Mouse (Mus musculus): ENCODE data around the gene Gm21627. TPM values are rescaled to one million over a fixed set of nuclear protein-coding genes. Genes with fewer than 3 reads are reported as not detected.
"Not testable (repeated sequence)": the region's sequence is repeated elsewhere in the genome, so short reads cannot be mapped to it uniquely, and the experiment has no call there.

Gene Gm21627
- not detected in 2 replicates for total RNA-seq (2014; fragmentation: Nextera tagmentation)
- total RNA-seq (2017) = not detected in 2 replicates

DNA sequence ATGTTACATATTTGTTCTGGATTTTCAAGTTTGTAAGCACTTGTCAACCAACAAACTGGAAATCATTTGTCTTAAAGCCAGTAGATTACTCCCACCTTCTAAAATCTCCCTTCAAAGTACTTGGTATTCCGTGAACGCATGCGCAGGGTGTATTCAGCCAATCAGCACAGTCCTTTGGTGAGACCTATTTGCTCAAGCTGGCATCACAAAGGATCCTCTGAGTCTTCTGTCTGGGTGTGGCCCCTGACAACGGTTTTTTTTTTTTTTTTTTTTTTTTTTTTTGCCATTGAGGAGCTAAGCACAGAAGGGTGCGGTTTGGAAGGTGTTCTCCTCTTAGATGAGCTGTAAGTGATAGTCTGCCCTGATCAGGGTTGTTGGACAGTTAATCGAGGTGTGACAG, at the start of gene Gm21627:
Gene Gm21627, plus strand, starts transcription at position 301 of the 400 bp plus-strand sequence.
- ATAC-seq (replicated peaks; ENCODE audit: poor library complexity, severe bottlenecking) = not testable (repeated sequence)

Measured in granulocyte monocyte progenitor cell, adult 5-6 weeks (primary cell).